Mouse (Mus musculus) macrophage (primary cell): ENCODE results near the gene Nxpe3. TPM values are rescaled to one million over a fixed set of nuclear protein-coding genes. Genes with fewer than 3 reads are reported as not detected.

Experiments
- H3K27ac ChIP-seq: fragments of 350-480 bp; formaldehyde crosslinking; 2 replicates; pipeline ENCODE4 v1.9.0; 2021
- H3K36me3 ChIP-seq: fragments of 350-480 bp; formaldehyde crosslinking; 2 replicates; pipeline ENCODE4 v1.9.0; 2021; ENCODE audit errors: inconsistent target
- H3K4me3 ChIP-seq: fragments of 350-480 bp; formaldehyde crosslinking; 2 replicates; pipeline ENCODE4 v1.9.0; 2021; ENCODE audit errors: inconsistent target
- H3K79me2 ChIP-seq: fragments of 350-480 bp; formaldehyde crosslinking; 2 replicates; pipeline ENCODE4 v1.9.0; 2021; ENCODE audit errors: inconsistent target
- WGBS: methylation state at CpG from one replicate; pipeline ENCODE4 v1.1.7; 2026; ENCODE audit warnings: inconsistent platforms; ENCODE audit not compliant: missing documents; 5-methylcytosine and 5-hydroxymethylcytosine counted together
- polyA plus RNA-seq: library from polyadenylated mRNA; stranded (reverse); fragments of 250-400 nt; gene quantifications from 3 replicates; pipeline ENCODE4 v1.2.4, GENCODE M21; 2018; ENCODE audit warnings: inconsistent platforms

Nxpe3 gene
- polyA plus RNA-seq, 1 experiment from 2014 or later, result 0.04 TPM

DNA sequence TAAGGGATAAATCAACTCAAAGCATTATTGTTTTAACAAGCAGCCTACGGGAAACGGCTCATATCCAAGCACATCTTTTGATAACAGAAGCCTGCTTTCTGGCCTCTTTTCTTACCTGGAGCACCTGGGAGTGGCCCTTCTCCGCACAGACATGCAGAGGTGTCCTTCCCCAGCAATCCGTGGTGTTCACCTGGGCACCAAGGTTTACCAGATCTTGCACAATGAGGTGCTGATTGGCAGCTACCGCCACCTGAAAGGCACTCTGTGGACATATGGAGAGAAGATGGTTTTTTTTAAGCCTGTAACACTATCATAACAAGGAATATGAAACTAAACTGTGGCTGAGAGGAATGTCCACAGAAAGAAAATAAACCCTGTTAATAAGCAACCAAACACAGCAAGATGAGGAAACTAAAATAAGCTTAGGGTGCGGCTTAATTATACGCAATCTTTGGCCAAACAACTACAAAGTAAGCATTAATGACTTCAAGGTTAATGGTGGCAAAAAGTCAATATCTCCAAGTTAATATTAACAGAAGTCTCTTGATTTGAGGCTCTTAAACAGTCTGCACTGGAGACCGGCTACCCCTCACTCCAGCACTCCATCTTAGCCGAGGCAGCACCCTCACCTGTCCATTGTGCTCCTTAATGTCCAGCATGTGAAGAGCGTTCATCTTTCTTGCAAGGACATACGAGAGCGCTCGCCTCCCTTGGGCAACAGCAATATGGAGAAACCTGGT lies 78.7 kb downstream of the Nxpe3 start:
- 97% methylated on average over 13 of the region's 13 CpGs for WGBS
- Histone ChIP-seq H3K4me3 (no peak overlapping the region), H3K36me3 (peaks cover 65% of the 10 kb centered on the region), H3K27ac (no peak overlapping the region), H3K79me2 (peaks cover 54% of the 10 kb centered on the region)

DNA sequence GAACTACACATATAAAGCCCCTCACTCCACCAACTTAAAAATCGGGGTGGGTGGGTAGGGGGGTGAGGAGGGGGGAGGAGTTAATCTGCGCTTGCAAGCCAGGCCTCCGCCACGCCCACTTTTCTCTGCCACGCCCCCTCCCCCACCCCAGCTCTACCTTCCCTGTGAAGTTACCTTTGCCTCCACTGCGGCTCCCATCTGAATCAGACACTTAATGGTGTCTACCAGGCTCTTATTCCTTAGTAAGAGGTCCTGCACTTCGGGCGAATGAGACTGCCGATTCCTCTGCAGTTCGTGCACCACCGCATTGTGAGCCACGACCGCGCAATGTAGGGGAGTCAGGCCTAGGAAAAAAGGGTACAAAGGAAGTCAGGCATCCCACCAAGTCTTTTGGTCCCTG lies 79.6 kb downstream of the Nxpe3 start:
- H3K79me2 ChIP-seq, result peaks cover 45% of the 10 kb centered on the region
- 95% methylated on average over 14 of the region's 14 CpGs for WGBS
- H3K4me3 ChIP-seq, result no peak overlapping the region
- H3K36me3 ChIP-seq, result peaks cover 74% of the 10 kb centered on the region
- H3K27ac ChIP-seq, result no peak overlapping the region

DNA sequence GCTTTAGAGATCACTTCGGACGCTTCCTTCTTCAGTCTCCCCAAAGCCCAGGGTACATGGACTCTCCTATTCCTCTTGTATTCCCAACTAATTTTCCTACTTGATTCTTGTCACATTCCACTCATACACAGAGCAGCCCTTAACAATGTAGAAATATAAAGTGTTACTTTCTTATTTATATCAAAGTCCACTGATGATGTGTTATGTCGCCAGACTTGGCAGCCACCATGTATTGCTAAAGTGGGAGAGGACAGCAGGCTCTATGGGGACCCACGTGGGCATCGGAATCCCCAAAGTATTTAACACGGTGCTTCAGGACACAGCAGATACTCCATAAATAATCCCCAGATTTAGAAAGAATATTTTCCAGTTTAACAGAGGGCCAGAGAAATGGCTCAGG lies 80.4 kb downstream of the Nxpe3 start:
- Histone ChIP-seq H3K79me2 (peaks cover 38% of the 10 kb centered on the region), H3K36me3 (peaks cover 79% of the 10 kb centered on the region), H3K27ac (no peak overlapping the region), H3K4me3 (no peak overlapping the region)
- 95% methylated on average over 6 of the region's 6 CpGs for WGBS

DNA sequence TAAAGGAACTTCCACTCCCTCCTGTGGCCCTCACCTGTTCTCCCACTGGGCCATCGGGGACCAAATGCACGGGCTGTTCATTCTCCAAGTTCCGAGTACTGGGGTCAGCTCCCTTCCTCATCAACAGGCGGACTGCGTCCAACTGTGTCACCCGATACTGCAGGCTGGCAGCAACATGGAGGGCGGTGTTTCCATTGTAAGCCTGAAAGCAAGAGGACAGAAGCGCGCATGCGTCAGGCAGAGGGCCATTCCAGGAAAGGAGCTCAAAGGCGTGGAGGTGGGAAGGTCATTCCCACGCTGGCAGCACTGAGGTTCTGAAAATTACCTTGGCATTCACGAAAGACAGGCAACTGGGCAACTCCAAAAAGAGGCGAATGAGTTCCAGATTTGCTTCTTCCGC lies 81.2 kb downstream of the Nxpe3 start:
- no peak overlapping the region for H3K4me3 ChIP-seq
- H3K79me2 ChIP-seq, result peaks cover 30% of the 10 kb centered on the region
- H3K36me3 ChIP-seq, result peaks cover 79% of the 10 kb centered on the region
- 98% methylated on average over 15 of the region's 15 CpGs for WGBS
- no peak overlapping the region for H3K27ac ChIP-seq

DNA sequence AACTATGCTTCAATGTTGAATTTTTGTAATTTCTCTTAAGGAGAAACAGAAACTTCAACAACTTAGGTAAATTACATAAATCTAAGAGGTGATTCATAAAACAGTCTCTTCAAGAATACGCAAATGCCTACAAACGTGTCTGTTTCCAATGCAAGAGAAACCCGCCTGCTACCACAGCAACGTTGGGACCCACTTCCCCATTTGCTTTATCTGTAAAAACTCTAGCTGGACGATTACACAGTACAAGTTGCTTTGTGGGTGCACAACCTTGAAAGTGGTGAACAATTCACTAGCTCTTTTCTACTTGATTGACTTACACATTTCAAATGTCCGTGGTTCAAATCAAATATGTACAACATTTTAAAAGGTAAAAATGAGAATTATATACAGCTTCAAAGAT lies 83.3 kb downstream of the Nxpe3 start:
- peaks cover 9% of the 10 kb centered on the region; the same call in 1 of the 2 replicates for H3K79me2 ChIP-seq
- no peak overlapping the region for H3K4me3 ChIP-seq
- H3K27ac ChIP-seq, result no peak overlapping the region
- H3K36me3 ChIP-seq, result peaks cover 64% of the 10 kb centered on the region
- WGBS, result 12% methylated on average over 6 of the region's 6 CpGs

DNA sequence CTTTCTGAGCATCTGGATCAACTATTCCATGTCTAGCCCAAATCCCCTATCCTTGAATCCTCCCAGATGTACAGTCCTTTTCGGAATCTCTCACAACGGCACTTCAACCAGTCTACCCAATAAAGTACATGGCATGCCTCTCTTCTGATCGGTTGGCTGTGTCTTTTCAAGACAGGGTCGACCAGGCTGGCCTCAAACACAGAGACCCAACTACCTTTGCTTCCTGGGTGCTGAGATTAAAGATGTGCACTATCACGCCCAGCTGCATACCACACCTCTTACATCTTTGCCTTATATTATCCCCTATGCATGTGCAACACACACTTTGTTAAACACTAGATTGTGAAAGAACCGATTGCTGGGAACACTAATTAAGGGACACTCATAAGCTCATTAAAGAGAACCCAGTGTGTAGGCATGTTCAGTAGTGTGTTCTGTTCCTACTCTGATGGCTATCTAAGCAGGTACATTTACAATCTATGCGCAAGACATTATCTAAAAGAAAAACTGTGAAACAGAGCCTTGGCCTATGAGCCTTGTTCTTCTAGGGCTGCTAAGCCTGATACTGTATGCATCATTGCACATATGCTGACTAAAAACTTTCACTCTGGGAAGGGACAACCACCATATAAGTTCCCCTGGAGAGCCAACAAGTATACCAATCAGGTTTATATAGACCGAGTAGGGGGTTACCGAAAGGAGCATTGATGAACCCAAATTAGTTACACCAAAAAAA lies 85.1 kb downstream of the Nxpe3 start:
- peaks cover 45% of the 10 kb centered on the region for H3K36me3 ChIP-seq
- no peak overlapping the region for H3K27ac ChIP-seq
- 97% methylated on average over 9 of the region's 9 CpGs for WGBS
- H3K4me3 ChIP-seq, result no peak overlapping the region
- no peaks in the 10 kb centered on the region; the same call in 1 of the 2 replicates for H3K79me2 ChIP-seq

DNA sequence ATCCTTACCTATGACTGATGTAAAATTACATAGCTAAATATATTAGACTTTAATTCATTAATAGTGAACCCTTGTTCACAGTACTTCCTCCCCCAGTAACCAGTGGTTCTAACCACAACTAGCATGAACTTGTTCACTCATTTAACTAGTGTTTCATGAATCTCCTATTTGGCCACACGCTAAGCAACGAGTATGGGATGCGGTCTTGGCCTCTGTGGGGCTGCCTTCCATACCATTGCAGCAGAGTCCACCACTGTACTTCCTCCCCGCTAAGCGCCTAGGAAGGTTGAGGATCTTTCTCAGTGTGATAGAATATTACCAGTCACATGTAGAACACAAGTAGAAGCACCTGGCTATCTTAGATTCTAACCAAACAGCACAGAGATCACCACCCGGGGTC lies 85.7 kb downstream of the Nxpe3 start:
- no peak overlapping the region for H3K27ac ChIP-seq
- no peaks in the 10 kb centered on the region; the same call in 1 of the 2 replicates for H3K79me2 ChIP-seq
- H3K4me3 ChIP-seq, result no peak overlapping the region
- 95% methylated on average over 6 of the region's 6 CpGs for WGBS
- peaks cover 39% of the 10 kb centered on the region for H3K36me3 ChIP-seq

DNA sequence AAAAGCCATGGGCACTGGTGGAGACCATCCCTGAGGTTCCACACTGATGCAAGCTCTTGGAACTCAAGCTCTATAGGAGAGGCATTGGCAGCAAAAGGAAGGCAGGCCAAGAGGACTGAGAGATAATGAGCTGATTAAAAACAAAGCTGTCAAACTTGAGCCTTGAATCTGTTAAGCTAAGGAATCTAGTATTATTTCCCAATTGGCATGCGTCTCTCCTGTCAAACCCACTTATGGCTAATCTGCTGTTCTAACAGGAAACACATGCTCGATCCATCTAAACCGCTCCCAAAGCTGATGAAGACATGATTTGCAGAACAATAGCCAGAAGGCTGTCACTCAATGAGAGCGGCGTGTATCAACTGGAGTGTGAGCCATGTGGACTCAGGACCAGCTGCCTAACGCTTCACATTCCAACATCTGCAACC lies 87.6 kb downstream of the Nxpe3 start:
- no peak overlapping the region for H3K27ac ChIP-seq
- peaks cover 21% of the 10 kb centered on the region for H3K36me3 ChIP-seq
- H3K79me2 ChIP-seq, result no peaks in the 10 kb centered on the region
- 77% methylated on average over 6 of the region's 6 CpGs for WGBS
- H3K4me3 ChIP-seq, result no peak overlapping the region

DNA sequence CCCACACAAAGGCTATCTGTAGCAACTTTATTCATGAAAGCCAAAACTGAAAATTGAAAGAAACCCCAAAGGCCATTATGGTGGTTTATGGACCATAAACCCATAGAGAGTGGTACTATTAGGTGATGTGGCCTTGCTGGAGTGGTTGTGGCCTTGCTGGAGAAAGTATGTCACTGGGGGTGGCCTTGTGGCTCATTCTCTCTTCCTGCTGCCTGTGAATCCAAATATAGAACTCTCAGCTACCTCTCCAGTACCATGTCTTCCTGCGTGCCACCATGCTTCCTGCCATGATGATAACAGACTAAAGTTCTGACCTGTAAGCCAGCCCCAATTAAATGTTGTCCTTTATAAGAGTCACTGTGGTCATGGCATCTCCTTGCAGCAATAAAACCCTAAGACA lies 90.3 kb downstream of the Nxpe3 start:
- 100% methylated on average over 1 of the region's 1 CpGs for WGBS
- Histone ChIP-seq H3K4me3 (no peak overlapping the region), H3K27ac (no peak overlapping the region), H3K79me2 (no peaks in the 10 kb centered on the region), H3K36me3 (no peaks in the 10 kb centered on the region)

DNA sequence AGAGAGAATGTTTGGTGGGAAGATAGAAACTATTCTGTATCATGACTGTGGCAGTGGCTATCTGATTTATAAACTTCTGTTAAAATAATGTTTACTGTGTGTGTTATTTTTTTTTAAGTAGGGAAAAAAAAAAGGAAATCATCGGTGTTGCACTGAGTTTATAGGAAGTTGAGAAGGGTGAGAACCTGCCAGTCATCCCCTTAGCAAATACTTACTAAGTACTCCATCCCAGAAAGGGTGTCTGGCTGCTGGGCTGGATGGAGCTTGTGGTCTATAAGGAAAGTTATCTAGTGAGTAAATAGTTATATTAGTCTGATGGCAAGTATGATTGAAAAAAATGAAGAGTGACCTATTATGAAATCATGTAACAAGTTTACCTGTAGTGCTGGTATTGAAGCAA lies 93.5 kb downstream of the Nxpe3 start:
- H3K36me3 ChIP-seq, result no peaks in the 10 kb centered on the region
- H3K4me3 ChIP-seq, result no peak overlapping the region
- no peak overlapping the region for H3K27ac ChIP-seq
- WGBS, result 0% methylated on average over 1 of the region's 1 CpGs
- no peaks in the 10 kb centered on the region for H3K79me2 ChIP-seq

DNA sequence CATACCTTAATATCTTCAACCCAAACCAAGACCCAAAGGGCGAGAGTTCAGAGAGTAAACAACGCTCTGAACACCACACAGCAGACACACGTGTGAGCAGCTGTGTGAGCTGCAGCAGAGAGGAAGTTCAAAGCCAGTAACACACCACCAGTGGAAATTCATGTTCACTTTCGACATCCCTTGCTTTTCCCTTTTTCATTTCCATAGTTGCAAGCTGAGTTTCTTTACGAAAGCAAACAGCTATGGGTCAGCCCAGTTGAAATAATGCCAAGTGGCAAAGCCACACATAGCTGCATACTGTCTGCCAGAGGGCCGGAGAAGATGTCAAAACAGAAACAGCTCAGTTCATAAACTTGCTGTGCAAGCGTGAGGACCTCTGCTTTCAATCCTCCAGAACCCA lies 96.2 kb downstream of the Nxpe3 start:
- 4% methylated on average over 7 of the region's 7 CpGs for WGBS
- H3K79me2 ChIP-seq, result no peaks in the 10 kb centered on the region
- H3K4me3 ChIP-seq, result no peak overlapping the region
- no peaks in the 10 kb centered on the region for H3K36me3 ChIP-seq
- peak overlapping the region; percentile 59 for H3K27ac ChIP-seq

DNA sequence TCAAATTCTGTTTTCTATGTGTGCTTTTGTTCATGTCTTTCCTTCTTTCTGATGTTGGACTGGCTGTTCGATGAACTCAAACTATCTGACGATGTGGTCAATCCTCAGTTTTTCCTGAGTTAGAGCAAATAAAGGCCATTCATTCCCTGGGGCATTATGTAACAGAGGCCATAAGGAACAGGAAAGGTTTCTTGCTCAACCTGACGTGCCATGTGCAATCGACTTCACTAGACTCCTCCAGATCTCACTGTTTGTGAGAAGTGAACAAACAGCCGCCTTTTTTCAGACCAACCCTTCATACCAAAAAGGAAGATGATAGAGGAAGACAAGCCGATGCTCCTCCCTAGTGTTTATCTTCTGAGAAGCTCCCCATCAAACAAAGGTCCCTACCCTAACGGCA lies 104.8 kb downstream of the Nxpe3 start:
- WGBS, result 31% methylated on average over 7 of the region's 7 CpGs

More for the DNA sequence above, 104.8 kb downstream of the Nxpe3 start:
- H3K36me3 ChIP-seq, result no peaks in the 10 kb centered on the region
- H3K79me2 ChIP-seq, result no peaks in the 10 kb centered on the region
- H3K4me3 ChIP-seq, result no peak overlapping the region
- H3K27ac ChIP-seq, result no peak overlapping the region
